Mouse (Mus musculus): ENCODE measurements at regions not wholly inside any gene's neighbourhood (a gene's known extent, or its start where the extent isn't known, plus 50 kb on each side); places are given as distances from the start of the nearest gene placed in this dataset.

DNA sequence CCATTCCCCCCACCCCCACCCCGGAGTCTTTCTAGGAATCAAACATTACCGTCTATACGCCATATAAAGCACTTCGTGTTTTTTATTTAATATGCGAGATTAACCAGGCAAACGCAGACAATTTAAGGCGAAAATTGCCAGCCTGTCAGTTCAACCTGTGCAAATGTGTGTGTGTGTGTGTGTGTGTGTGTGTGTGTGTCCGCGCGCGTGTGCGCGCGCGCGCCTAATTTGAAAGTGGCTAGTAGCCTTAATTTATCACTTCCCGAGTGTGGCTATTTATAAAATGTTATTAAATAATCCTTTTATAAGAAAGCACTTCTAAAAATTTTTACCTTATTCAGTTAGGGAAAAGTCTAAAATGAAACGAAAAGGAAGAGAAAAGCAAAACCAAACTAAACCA, 89.5 kb downstream of the Foxb1 start:
- no peak for TF ChIP-seq CTCF (conservative IDR thresholded peaks at IDR 0.05; ENCODE audit: low read length)
- TF ChIP-seq POU5F1 (IDR thresholded peaks at IDR 0.05; ENCODE audit: borderline replicate concordance, low read length): no peak
- no peak for TF ChIP-seq NANOG (IDR thresholded peaks at IDR 0.05; ENCODE audit: borderline replicate concordance, low read length)
